Mouse (Mus musculus): ENCODE measurements at regions not wholly inside any gene's neighbourhood (a gene's known extent, or its start where the extent isn't known, plus 50 kb on each side); places are given as distances from the start of the nearest gene placed in this dataset.

- Histone ChIP-seq H3K4me1 (no peaks in the 10 kb centered on the region), H3K36me3 (replicated peaks; ENCODE audit: low read length) (no peaks in the 10 kb centered on the region), H3K9me3 (0 out of 2 replicates have a peak, but pooled peaks cover 2% of the 10 kb centered on the region), H3K27me3 (replicated peaks) (no peaks in the 10 kb centered on the region), H3K4me3 (replicated peaks) (no peak overlapping the region)
- TF ChIP-seq FLI1 (IDR thresholded peaks at IDR 0.05; ENCODE audit: low read length) (no peak), GATA1 (IDR thresholded peaks at IDR 0.05; ENCODE audit: borderline replicate concordance, low read length) (no peak)
Observed at GRCm38 (mm10) chr1:125241717-125242116, 193.8 kb downstream of the Actr3 start.

GRCm38 (mm10) chr1:125237595-125237988 is 197.9 kb downstream of the Actr3 start:
- TF ChIP-seq GATA1 (IDR thresholded peaks at IDR 0.05; ENCODE audit: borderline replicate concordance, low read length): no peak
- TF ChIP-seq FLI1 (IDR thresholded peaks at IDR 0.05; ENCODE audit: low read length): no peak
- Histone ChIP-seq H3K4me3 (replicated peaks) (no peak overlapping the region), H3K4me1 (no peaks in the 10 kb centered on the region), H3K9me3 (peaks cover 6% of the 10 kb centered on the region; the same call in 1 of the 2 replicates), H3K27me3 (replicated peaks) (no peaks in the 10 kb centered on the region), H3K36me3 (replicated peaks; ENCODE audit: low read length) (no peaks in the 10 kb centered on the region)

- no peaks in the 10 kb centered on the region for H3K4me1 ChIP-seq
- H3K9me3 ChIP-seq: peaks cover 7% of the 10 kb centered on the region; the same call in 1 of the 2 replicates
- no peak overlapping the region for H3K4me3 ChIP-seq (replicated peaks)
- H3K27me3 ChIP-seq (replicated peaks): no peaks in the 10 kb centered on the region
- TF ChIP-seq GATA1 (IDR thresholded peaks at IDR 0.05; ENCODE audit: borderline replicate concordance, low read length) (no peak), FLI1 (IDR thresholded peaks at IDR 0.05; ENCODE audit: low read length) (no peak)
- H3K36me3 ChIP-seq (replicated peaks; ENCODE audit: low read length): no peaks in the 10 kb centered on the region
Observed at GRCm38 (mm10) chr1:125236948-125237594, 198.5 kb downstream of the Actr3 start.

- Histone ChIP-seq H3K4me3 (replicated peaks) (no peak overlapping the region), H3K9me3 (peaks cover 10% of the 10 kb centered on the region; the same call in 1 of the 2 replicates), H3K36me3 (replicated peaks; ENCODE audit: low read length) (no peaks in the 10 kb centered on the region), H3K4me1 (no peaks in the 10 kb centered on the region), H3K27me3 (replicated peaks) (no peaks in the 10 kb centered on the region)
- no peak for TF ChIP-seq GATA1 (IDR thresholded peaks at IDR 0.05; ENCODE audit: borderline replicate concordance, low read length)
- no peak for TF ChIP-seq FLI1 (IDR thresholded peaks at IDR 0.05; ENCODE audit: low read length)
Observed at GRCm38 (mm10) chr1:125234747-125235146, 200.8 kb downstream of the Actr3 start.

GRCm38 (mm10) chr1:125223370-125223769 is 212.2 kb downstream of the Actr3 start:
- TF ChIP-seq FLI1 (IDR thresholded peaks at IDR 0.05; ENCODE audit: low read length) (no peak), GATA1 (IDR thresholded peaks at IDR 0.05; ENCODE audit: borderline replicate concordance, low read length) (no peak)
- Histone ChIP-seq H3K4me1 (no peaks in the 10 kb centered on the region), H3K9me3 (no peaks in the 10 kb centered on the region), H3K4me3 (replicated peaks) (no peak overlapping the region), H3K36me3 (replicated peaks; ENCODE audit: low read length) (no peaks in the 10 kb centered on the region), H3K27me3 (replicated peaks) (no peaks in the 10 kb centered on the region)

GRCm38 (mm10) chr1:125216192-125216591 is 219.3 kb downstream of the Actr3 start:
- Histone ChIP-seq H3K9me3 (peaks cover 5% of the 10 kb centered on the region), H3K4me1 (no peaks in the 10 kb centered on the region), H3K36me3 (replicated peaks; ENCODE audit: low read length) (no peaks in the 10 kb centered on the region), H3K4me3 (replicated peaks) (no peak overlapping the region), H3K27me3 (replicated peaks) (no peaks in the 10 kb centered on the region)
- no peak for TF ChIP-seq FLI1 (IDR thresholded peaks at IDR 0.05; ENCODE audit: low read length)
- no peak for TF ChIP-seq GATA1 (IDR thresholded peaks at IDR 0.05; ENCODE audit: borderline replicate concordance, low read length)

- TF ChIP-seq FLI1 (IDR thresholded peaks at IDR 0.05; ENCODE audit: low read length): no peak
- TF ChIP-seq GATA1 (IDR thresholded peaks at IDR 0.05; ENCODE audit: borderline replicate concordance, low read length): no peak
- H3K27me3 ChIP-seq (replicated peaks): no peaks in the 10 kb centered on the region
- no peaks in the 10 kb centered on the region for H3K4me1 ChIP-seq
- H3K36me3 ChIP-seq (replicated peaks; ENCODE audit: low read length): no peaks in the 10 kb centered on the region
- no peaks in the 10 kb centered on the region for H3K9me3 ChIP-seq
- no peak overlapping the region for H3K4me3 ChIP-seq (replicated peaks)
Observed at GRCm38 (mm10) chr1:125187091-125187490, 248.4 kb downstream of the Actr3 start.

GRCm38 (mm10) chr1:125176124-125176937 is 259.2 kb downstream of the Actr3 start:
- Histone ChIP-seq H3K27me3 (replicated peaks) (no peaks in the 10 kb centered on the region), H3K9me3 (peaks cover 25% of the 10 kb centered on the region), H3K36me3 (replicated peaks; ENCODE audit: low read length) (no peaks in the 10 kb centered on the region), H3K4me3 (replicated peaks) (no peak overlapping the region), H3K4me1 (no peaks in the 10 kb centered on the region)
- TF ChIP-seq FLI1 (IDR thresholded peaks at IDR 0.05; ENCODE audit: low read length): no peak
- TF ChIP-seq GATA1 (IDR thresholded peaks at IDR 0.05; ENCODE audit: borderline replicate concordance, low read length): no peak

GRCm38 (mm10) chr1:125174725-125175124 is 260.8 kb downstream of the Actr3 start:
- Histone ChIP-seq H3K4me3 (replicated peaks) (no peak overlapping the region), H3K27me3 (replicated peaks) (no peaks in the 10 kb centered on the region), H3K36me3 (replicated peaks; ENCODE audit: low read length) (no peaks in the 10 kb centered on the region), H3K9me3 (peaks cover 25% of the 10 kb centered on the region), H3K4me1 (no peaks in the 10 kb centered on the region)
- TF ChIP-seq GATA1 (IDR thresholded peaks at IDR 0.05; ENCODE audit: borderline replicate concordance, low read length) (no peak), FLI1 (IDR thresholded peaks at IDR 0.05; ENCODE audit: low read length) (no peak)

GRCm38 (mm10) chr1:125172474-125172873 is 263.1 kb downstream of the Actr3 start:
- H3K27me3 ChIP-seq (replicated peaks): no peaks in the 10 kb centered on the region
- no peaks in the 10 kb centered on the region for H3K36me3 ChIP-seq (replicated peaks; ENCODE audit: low read length)
- no peak overlapping the region for H3K4me3 ChIP-seq (replicated peaks)
- H3K9me3 ChIP-seq: peaks cover 25% of the 10 kb centered on the region
- H3K4me1 ChIP-seq: no peaks in the 10 kb centered on the region
- no peak for TF ChIP-seq FLI1 (IDR thresholded peaks at IDR 0.05; ENCODE audit: low read length)
- no peak for TF ChIP-seq GATA1 (IDR thresholded peaks at IDR 0.05; ENCODE audit: borderline replicate concordance, low read length)
